Mouse (Mus musculus): ENCODE results near the gene Gys1. TPM values are rescaled to one million over a fixed set of nuclear protein-coding genes. Genes with fewer than 3 reads are reported as not detected.

Gene Gys1
- polyA plus RNA-seq, 1 experiment from 2014 or later = 19.6 TPM

GRCm38 (mm10) chr7:45406157-45407156 is 28.2 kb upstream of the Gys1 start:
- H3K27me3 ChIP-seq = peaks cover 67% of the 10 kb centered on the region
- H3K4me2 ChIP-seq (replicated peaks) = peak overlapping the region; percentile 39
- ATAC-seq (replicated peaks) = no peak
- H3K4me3 ChIP-seq = peak overlapping the region; percentile 35
- 2% methylated on average over 105 of the region's 114 CpGs for WGBS
- H3K9me3 ChIP-seq = no peaks in the 10 kb centered on the region
- peaks cover 12% of the 10 kb centered on the region for H3K4me1 ChIP-seq
- H3K27ac ChIP-seq (replicated peaks) = no peak overlapping the region
- no peaks in the 10 kb centered on the region for H3K36me3 ChIP-seq
- H3K9ac ChIP-seq (replicated peaks) = no peak overlapping the region; the same call in 1 of the 2 replicates

GRCm38 (mm10) chr7:45407836-45408235 is 26.8 kb upstream of the Gys1 start:
- no peaks in the 10 kb centered on the region for H3K9me3 ChIP-seq
- H3K4me1 ChIP-seq = peaks cover 12% of the 10 kb centered on the region
- no peak overlapping the region for H3K4me3 ChIP-seq
- peaks cover 79% of the 10 kb centered on the region for H3K27me3 ChIP-seq
- no peak overlapping the region for H3K27ac ChIP-seq (replicated peaks)
- WGBS = 79% methylated on average over 10 of the region's 10 CpGs
- ATAC-seq (replicated peaks) = no peak
- no peaks in the 10 kb centered on the region for H3K36me3 ChIP-seq
- no peak overlapping the region for H3K9ac ChIP-seq (replicated peaks)
- no peak overlapping the region for H3K4me2 ChIP-seq (replicated peaks)

GRCm38 (mm10) chr7:45408351-45408750 is 26.3 kb upstream of the Gys1 start:
- 69% methylated on average over 7 of the region's 7 CpGs for WGBS
- Histone ChIP-seq H3K9me3 (no peaks in the 10 kb centered on the region), H3K4me1 (peaks cover 14% of the 10 kb centered on the region), H3K27ac (replicated peaks) (no peak overlapping the region), H3K27me3 (peaks cover 84% of the 10 kb centered on the region), H3K4me2 (replicated peaks) (no peak overlapping the region), H3K36me3 (no peaks in the 10 kb centered on the region), H3K9ac (replicated peaks) (no peak overlapping the region), H3K4me3 (no peak overlapping the region)
- no peak for ATAC-seq (replicated peaks)

- no peaks in the 10 kb centered on the region for H3K36me3 ChIP-seq
- no peak overlapping the region for H3K4me2 ChIP-seq (replicated peaks)
- WGBS = 91% methylated on average over 17 of the region's 17 CpGs
- H3K27me3 ChIP-seq = peaks cover 90% of the 10 kb centered on the region
- ATAC-seq (replicated peaks) = no peak
- no peak overlapping the region for H3K27ac ChIP-seq (replicated peaks)
- H3K4me1 ChIP-seq = peaks cover 20% of the 10 kb centered on the region
- H3K9me3 ChIP-seq = no peaks in the 10 kb centered on the region
- H3K4me3 ChIP-seq = no peak overlapping the region
- H3K9ac ChIP-seq (replicated peaks) = no peak overlapping the region
Measured at GRCm38 (mm10) chr7:45408949-45409348, 25.7 kb upstream of the Gys1 start.

GRCm38 (mm10) chr7:45409497-45410163 is 25.0 kb upstream of the Gys1 start:
- H3K4me2 ChIP-seq (replicated peaks) = no peak overlapping the region
- H3K9ac ChIP-seq (replicated peaks) = no peak overlapping the region
- peaks cover 97% of the 10 kb centered on the region for H3K27me3 ChIP-seq
- no peak overlapping the region for H3K4me3 ChIP-seq
- H3K36me3 ChIP-seq = no peaks in the 10 kb centered on the region
- peaks cover 25% of the 10 kb centered on the region for H3K4me1 ChIP-seq
- no peak overlapping the region for H3K27ac ChIP-seq (replicated peaks)
- 89% methylated on average over 8 of the region's 8 CpGs for WGBS
- no peak for ATAC-seq (replicated peaks)
- no peaks in the 10 kb centered on the region for H3K9me3 ChIP-seq

GRCm38 (mm10) chr7:45412421-45412820 is 22.2 kb upstream of the Gys1 start:
- no peaks in the 10 kb centered on the region for H3K36me3 ChIP-seq
- peaks cover 97% of the 10 kb centered on the region for H3K27me3 ChIP-seq
- no peak overlapping the region for H3K4me3 ChIP-seq
- no peak overlapping the region for H3K4me2 ChIP-seq (replicated peaks)
- H3K9me3 ChIP-seq = no peaks in the 10 kb centered on the region
- WGBS = 85% methylated on average over 2 of the region's 2 CpGs
- H3K9ac ChIP-seq (replicated peaks) = no peak overlapping the region
- ATAC-seq (replicated peaks) = no peak
- H3K27ac ChIP-seq (replicated peaks) = no peak overlapping the region
- peaks cover 13% of the 10 kb centered on the region for H3K4me1 ChIP-seq

- no peaks in the 10 kb centered on the region for H3K9me3 ChIP-seq
- 3% methylated on average over 44 of the region's 45 CpGs for whole genome bisulfite sequencing
- peak; percentile 60 for ATAC-seq (replicated peaks)
Measured at GRCm38 (mm10) chr7:45413113-45413863, 21.4 kb upstream of the Gys1 start, which contains the start of gene Ntf5. TSS of gene Ntf5 (plus strand) at chr7:45413695.

GRCm38 (mm10) chr7:45413864-45414739 is 20.5 kb upstream of the Gys1 start:
- Histone ChIP-seq H3K4me3 (peak overlapping the region; percentile 58), H3K4me1 (peaks cover 13% of the 10 kb centered on the region), H3K4me2 (replicated peaks) (peak overlapping the region; percentile 88), H3K27me3 (peaks cover 97% of the 10 kb centered on the region), H3K36me3 (no peaks in the 10 kb centered on the region), H3K9ac (replicated peaks) (peak overlapping the region; percentile 62), H3K9me3 (no peaks in the 10 kb centered on the region), H3K27ac (replicated peaks) (no peak overlapping the region)
- WGBS = under 1% methylated on average over 25 of the region's 27 CpGs
- peak; percentile 9; the same call in 1 of the 2 replicates for ATAC-seq (replicated peaks)

More at GRCm38 (mm10) chr7:45413113-45413863, 21.4 kb upstream of the Gys1 start, which contains the start of gene Ntf5:
- H3K9ac ChIP-seq (replicated peaks) = peak within 1 kb of the TSS; percentile 62
- peak within 1 kb of the TSS; percentile 58 for H3K4me3 ChIP-seq
- peaks cover 13% of the 10 kb centered on the region for H3K4me1 ChIP-seq
- H3K36me3 ChIP-seq = no peaks in the 10 kb centered on the region
- peaks cover 97% of the 10 kb centered on the region for H3K27me3 ChIP-seq
- no peak within 1 kb of the TSS for H3K27ac ChIP-seq (replicated peaks)
- H3K4me2 ChIP-seq (replicated peaks) = peak within 1 kb of the TSS; percentile 88

- Histone ChIP-seq H3K4me1 (peaks cover 13% of the 10 kb centered on the region), H3K4me2 (replicated peaks) (no peak overlapping the region), H3K27ac (replicated peaks) (no peak overlapping the region), H3K4me3 (no peak overlapping the region), H3K36me3 (no peaks in the 10 kb centered on the region), H3K9me3 (no peaks in the 10 kb centered on the region), H3K9ac (replicated peaks) (no peak overlapping the region), H3K27me3 (peaks cover 94% of the 10 kb centered on the region)
- 36% methylated on average over 12 of the region's 12 CpGs for WGBS
- no peak for ATAC-seq (replicated peaks)
Measured at GRCm38 (mm10) chr7:45414740-45415224, 19.9 kb upstream of the Gys1 start.

GRCm38 (mm10) chr7:45415636-45416035 is 19.0 kb upstream of the Gys1 start:
- Histone ChIP-seq H3K27ac (replicated peaks) (no peak overlapping the region), H3K4me3 (no peak overlapping the region), H3K36me3 (no peaks in the 10 kb centered on the region), H3K9ac (replicated peaks) (no peak overlapping the region), H3K4me2 (replicated peaks) (no peak overlapping the region), H3K27me3 (peaks cover 93% of the 10 kb centered on the region), H3K9me3 (no peaks in the 10 kb centered on the region), H3K4me1 (peaks cover 13% of the 10 kb centered on the region)
- WGBS = 7% methylated on average over 37 of the region's 37 CpGs
- ATAC-seq (replicated peaks) = no peak

Measured in forebrain, embryonic 15.5 days (tissue).